Mouse (Mus musculus) olfactory bulb, adult 2 months (tissue): ENCODE results near the gene Mvb12b. TPM values are rescaled to one million over a fixed set of nuclear protein-coding genes. Genes with fewer than 3 reads are reported as not detected.

Source experiments
- H3K27ac ChIP-seq: fragments of 200-500 bp; 2 replicates; pipeline ENCODE4 v1.5.1; 2012; ENCODE audit warnings: low read depth, low read length; ENCODE audit not compliant: insufficient read depth
- H3K4me1 ChIP-seq: fragments of 200-500 bp; 2 replicates; pipeline ENCODE4 v1.6.1; 2012; ENCODE audit warnings: low read length; ENCODE audit not compliant: control insufficient read depth, insufficient read depth
- H3K4me3 ChIP-seq: fragments of 200-500 bp; 2 replicates; pipeline ENCODE4 v1.5.1; 2012; ENCODE audit warnings: mild to moderate bottlenecking, low read depth, low read length, moderate library complexity; ENCODE audit not compliant: insufficient read depth
- CTCF ChIP-seq: fragments of 200-500 bp; IDR thresholded peaks from 2 replicates; pipeline ENCODE4 v1.5.1; 2012; ENCODE audit warnings: low read depth, mild to moderate bottlenecking, low read length, moderate library complexity; ENCODE audit not compliant: insufficient read depth
- POLR2A ChIP-seq: fragments of 200-500 bp; IDR thresholded peaks from 2 replicates; pipeline ENCODE4 v1.6.1; 2012; ENCODE audit warnings: mild to moderate bottlenecking, low read depth, low read length, moderate library complexity; ENCODE audit not compliant: insufficient read depth
- WGBS: fragments of 180-500 bp; shearing (Covaris S2); methylation state at CpG from one replicate; pipeline ENCODE4 v1.1.7; 2018; 5-methylcytosine and 5-hydroxymethylcytosine counted together
- polyA plus RNA-seq: library from polyadenylated mRNA; stranded (reverse); fragments of >200 nt; gene quantifications from 2 replicates; pipeline ENCODE4 v1.2.4, GENCODE M21; 2012; ENCODE audit warnings: low replicate concordance; ENCODE audit not compliant: missing spikeins, insufficient read depth, insufficient read length

The Mvb12b gene
- polyA plus RNA-seq, 1 experiment, result not detected

DNA sequence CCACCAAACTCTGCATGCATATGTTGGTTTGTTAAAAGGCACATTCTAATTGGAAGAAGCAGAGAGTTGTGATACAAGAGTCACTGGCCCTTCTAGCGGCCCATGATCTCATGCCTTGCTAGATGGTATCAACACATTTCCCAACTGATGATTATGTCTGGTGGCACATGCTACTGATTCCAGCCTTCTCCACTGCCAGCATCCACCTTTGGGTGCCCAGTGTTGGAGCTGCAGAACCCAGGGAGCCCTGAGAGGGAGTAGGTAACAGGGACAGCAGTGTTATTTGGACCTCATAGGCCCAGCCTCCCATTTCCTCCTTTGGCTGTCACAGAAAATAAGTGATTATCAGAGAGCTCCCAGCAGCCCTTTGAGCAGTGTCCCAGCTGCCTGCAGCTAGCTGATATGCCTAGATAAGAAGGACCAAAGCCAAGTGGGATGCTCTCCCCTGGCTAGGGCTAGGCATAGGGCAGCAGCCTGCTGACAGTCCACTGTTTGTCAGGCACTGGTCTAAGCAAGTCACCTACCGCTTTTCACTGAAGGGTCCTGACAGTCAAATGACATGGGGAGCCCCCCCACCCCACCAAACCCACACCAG lies 44.7 kb downstream of the Mvb12b start:
- Histone ChIP-seq H3K27ac (no peak overlapping the region), H3K4me1 (peaks cover 40% of the 10 kb centered on the region), H3K4me3 (no peak overlapping the region)
- 100% methylated on average over 2 of the region's 2 CpGs for WGBS
- TF ChIP-seq CTCF (no peak), POLR2A (no peak)

DNA sequence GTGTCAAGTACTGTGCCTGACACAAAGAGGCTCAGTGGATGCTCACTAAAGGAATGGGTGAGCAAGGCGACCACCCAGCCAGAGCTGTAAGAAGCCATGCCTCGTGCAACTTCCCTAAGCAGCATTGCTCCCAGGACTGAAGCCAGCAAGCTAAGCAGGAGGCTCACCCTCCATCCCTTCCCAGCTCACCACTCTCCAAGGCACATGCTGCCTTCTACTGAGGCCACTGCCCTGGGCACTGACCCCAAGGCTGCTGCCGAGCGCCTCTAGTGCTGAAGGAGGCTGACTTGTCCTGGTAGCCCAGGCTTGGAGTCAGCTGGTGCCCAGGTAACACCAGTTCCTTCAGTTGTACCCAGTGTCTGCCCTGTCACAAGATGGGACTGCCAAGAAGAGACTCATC lies 45.8 kb downstream of the Mvb12b start:
- H3K4me1 ChIP-seq, result peaks cover 46% of the 10 kb centered on the region
- H3K4me3 ChIP-seq, result no peak overlapping the region
- no peak overlapping the region for H3K27ac ChIP-seq
- 85% methylated on average over 4 of the region's 4 CpGs for WGBS
- no peak for TF ChIP-seq CTCF

DNA sequence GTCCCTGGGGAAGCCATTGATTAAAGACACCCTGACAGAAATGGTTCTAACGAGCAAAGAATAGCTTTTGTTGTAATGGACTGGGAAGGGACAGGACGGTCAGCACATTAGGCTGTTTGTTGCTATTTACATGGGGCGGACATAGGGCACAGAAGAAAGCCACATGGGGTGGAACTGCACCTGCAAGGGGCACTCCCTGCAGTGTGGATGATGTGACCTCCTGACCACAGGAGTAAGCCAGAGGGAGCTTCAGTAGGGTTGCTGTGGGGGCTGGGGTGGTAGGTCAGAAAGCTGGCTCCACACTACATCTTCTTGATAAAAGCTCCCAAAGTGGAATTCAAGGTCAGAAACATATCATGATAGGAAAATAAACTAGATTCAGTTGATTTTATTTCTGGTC lies 47.3 kb downstream of the Mvb12b start:
- TF ChIP-seq CTCF, result no peak
- TF ChIP-seq POLR2A, result no peak
- Histone ChIP-seq H3K4me1 (peaks cover 45% of the 10 kb centered on the region), H3K27ac (no peak overlapping the region), H3K4me3 (no peak overlapping the region)
- WGBS, result 38% methylated on average over 3 of the region's 3 CpGs

DNA sequence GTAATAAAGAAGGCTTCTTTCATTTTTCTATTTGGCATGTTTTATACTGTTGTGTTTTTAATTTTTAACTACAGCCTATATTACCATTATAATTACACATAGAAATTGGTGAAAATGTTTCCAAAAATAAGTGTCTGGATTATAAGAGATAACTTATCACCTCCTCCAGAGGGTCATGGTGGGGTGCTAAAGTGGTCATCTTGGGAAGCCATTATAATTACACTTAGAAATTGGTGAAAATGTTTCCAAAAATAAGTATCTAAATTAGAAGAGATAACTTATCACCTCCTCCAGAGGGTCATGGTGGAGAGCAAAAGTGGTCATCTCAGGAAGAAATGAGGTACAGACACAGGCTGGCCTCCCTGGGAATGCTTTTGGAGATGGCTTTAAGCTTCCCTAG lies 48.5 kb downstream of the Mvb12b start:
- TF ChIP-seq POLR2A (no peak), CTCF (no peak)
- Histone ChIP-seq H3K4me3 (no peak overlapping the region), H3K4me1 (peaks cover 45% of the 10 kb centered on the region), H3K27ac (no peak overlapping the region)

DNA sequence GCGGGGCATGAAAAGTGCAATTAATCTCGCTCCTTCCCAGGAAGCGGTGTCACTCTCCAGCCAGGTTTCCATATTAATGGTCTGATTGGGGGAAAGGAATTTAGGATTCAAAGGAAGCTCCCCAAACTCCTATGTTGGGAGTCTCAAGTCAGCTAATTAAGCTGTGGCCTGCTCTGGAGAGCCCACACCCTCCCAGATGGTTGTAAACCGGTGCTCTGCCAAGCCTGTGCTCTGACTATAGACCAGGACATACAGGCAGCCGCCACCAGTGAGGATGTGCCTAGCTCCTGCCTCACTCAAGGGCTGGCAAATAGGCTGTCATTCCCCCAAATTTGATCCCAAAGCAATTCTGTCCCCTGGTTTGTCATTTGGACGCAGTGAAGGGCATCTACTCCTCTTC lies 50.4 kb downstream of the Mvb12b start:
- H3K4me3 ChIP-seq, result no peak overlapping the region
- H3K27ac ChIP-seq, result no peak overlapping the region
- H3K4me1 ChIP-seq, result peaks cover 39% of the 10 kb centered on the region
- TF ChIP-seq POLR2A (no peak), CTCF (no peak)
- 89% methylated on average over 6 of the region's 6 CpGs for WGBS

DNA sequence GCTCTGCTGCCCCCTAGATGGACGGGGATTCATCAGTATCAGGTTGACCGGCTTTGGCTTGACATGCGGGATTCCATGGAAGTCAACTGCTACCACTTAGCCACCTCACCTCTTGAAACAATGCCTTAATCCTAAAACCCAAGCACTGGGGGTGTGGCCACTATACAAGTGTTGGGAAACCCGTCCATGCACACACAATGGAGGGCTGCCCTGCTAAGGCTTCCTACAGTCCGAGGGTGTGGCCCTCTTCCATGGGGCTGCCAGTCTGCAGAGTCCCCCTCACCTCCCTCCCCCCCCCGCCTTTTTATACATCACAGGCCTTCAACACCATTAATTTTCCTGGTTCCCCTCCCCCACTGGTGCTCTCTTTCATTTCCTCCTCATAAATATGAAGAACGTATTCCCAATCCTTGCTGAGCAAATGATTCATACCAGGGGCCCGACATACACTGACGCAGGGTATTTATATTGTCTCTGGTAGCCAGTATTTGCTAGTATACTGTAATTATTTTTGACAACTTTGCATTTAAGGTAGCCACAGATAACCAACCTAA lies 51.0 kb downstream of the Mvb12b start:
- Histone ChIP-seq H3K4me3 (no peak overlapping the region), H3K4me1 (peaks cover 35% of the 10 kb centered on the region), H3K27ac (no peak overlapping the region)
- TF ChIP-seq POLR2A (no peak), CTCF (no peak)
- 73% methylated on average over 9 of the region's 9 CpGs for WGBS

DNA sequence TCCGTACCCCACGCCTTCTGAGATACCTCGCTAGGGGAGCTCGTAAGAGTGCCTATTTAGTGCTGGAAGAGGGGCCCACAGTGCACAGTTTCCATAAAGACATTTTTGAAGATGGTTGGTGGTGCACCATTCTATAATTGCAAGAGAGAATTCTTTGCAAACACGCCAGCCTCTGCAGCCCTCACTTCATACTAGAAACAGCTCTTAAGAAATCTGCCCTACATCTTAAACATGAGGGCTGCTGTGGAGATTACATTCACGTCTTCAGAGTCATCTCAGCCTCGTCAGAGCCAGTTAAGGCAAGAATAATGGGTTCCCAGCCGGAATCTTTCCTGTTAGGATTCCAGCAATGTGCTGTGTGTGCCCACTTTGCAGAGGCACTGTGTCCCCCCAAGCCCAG lies 52.7 kb downstream of the Mvb12b start:
- WGBS, result 85% methylated on average over 8 of the region's 8 CpGs
- Histone ChIP-seq H3K27ac (no peak overlapping the region), H3K4me1 (peaks cover 25% of the 10 kb centered on the region), H3K4me3 (no peak overlapping the region)
- no peak for TF ChIP-seq POLR2A
- no peak for TF ChIP-seq CTCF

DNA sequence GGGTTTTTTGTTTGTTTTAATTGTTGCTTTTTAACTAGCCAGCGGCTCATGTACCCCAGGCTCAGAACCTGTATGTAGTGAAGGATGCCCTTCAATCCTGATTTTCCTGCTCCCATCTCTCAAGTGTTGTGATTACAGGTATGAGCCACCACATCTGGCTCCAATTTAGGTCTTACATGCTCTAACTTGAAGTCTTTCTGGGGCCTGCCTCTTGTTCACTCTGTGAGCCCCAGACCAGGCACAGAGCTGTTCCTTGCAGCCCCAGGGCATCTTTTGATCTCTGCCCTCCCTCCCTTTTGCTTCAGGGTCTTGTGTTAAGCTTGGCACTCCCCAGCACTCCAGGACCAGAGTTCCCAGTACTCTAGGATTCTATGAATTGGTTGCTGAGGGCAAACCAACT lies 53.8 kb downstream of the Mvb12b start:
- Histone ChIP-seq H3K27ac (no peak overlapping the region), H3K4me3 (no peak overlapping the region), H3K4me1 (peaks cover 21% of the 10 kb centered on the region; the same call in 1 of the 2 replicates)
- 78% methylated on average over 1 of the region's 1 CpGs for WGBS
- no peak for TF ChIP-seq POLR2A

DNA sequence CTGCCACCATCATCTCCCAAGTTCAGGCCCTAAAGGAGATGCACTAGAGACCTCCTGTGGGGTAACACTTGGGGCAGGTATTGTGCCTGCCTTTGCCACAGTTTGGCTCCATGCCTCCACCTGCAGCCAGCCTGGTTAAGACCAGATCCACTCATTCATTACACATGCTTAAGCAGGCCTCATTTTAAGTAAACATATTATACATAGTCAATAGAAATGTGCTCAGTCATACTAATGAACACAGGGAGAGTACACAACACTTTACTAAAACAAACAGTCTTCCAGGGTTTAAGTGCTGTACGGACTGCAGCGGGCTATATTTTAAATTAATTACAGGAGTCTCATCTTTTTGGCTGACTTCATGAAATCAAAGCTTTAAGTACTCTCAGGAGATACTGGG lies 57.9 kb downstream of the Mvb12b start:
- Histone ChIP-seq H3K27ac (no peak overlapping the region), H3K4me1 (peaks cover 3% of the 10 kb centered on the region), H3K4me3 (no peak overlapping the region)
- WGBS, result 81% methylated on average over 2 of the region's 2 CpGs
- TF ChIP-seq CTCF (no peak), POLR2A (no peak)

DNA sequence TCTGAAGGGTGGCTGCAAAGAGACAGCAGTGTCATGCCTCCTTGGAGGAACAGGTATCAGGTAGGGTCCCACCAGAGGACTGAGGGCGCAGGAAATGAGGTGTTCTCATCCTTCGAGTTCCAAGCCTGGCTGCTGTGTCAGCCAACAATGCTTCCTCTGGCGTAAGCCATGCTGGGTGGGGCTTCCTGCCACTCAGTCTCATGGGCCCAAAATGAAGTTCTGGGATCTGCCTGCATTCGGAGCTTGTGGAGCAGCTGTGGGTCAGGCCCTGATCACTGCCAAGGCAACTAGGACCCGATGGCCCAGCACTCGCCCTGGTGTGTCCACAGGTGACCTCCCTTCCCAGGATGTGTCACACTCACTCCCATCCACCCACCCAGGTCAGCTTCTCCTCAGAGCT lies 61.0 kb downstream of the Mvb12b start:
- 88% methylated on average over 6 of the region's 6 CpGs for WGBS
- Histone ChIP-seq H3K27ac (no peak overlapping the region), H3K4me3 (no peak overlapping the region), H3K4me1 (peaks cover 15% of the 10 kb centered on the region)
- TF ChIP-seq POLR2A, result no peak
- no peak for TF ChIP-seq CTCF
